Mouse (Mus musculus): Measurements from ENCODE around the gene Tor1a. TPM values are rescaled to one million over a fixed set of nuclear protein-coding genes. Genes with fewer than 3 reads are reported as not detected.

The Tor1a gene
- polyA plus RNA-seq, 1 experiment from 2014 or later, result 69.1 TPM

DNA sequence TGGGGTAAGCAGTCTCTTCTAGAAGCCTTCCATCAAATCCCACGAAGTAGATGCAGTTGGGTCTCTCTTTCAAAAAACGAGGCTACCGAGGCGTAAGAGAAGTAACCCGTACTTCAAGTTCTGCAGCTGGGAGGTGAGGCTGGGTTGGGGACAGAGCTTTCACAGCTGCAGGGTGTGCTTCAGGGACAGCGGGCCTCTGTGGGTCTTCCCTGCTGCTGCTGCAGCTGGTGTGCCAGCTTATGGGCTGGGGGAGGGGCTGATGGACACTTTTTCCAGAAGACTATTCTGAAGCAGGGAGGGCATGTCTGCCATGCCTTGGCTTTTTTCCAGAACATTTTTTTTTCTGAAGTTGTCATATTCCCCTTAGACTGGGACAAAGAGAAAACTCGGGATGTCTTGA lies 15.3 kb upstream of the Tor1a start:
- 0 out of 2 replicates have a peak, but pooled peaks cover 8% of the 10 kb centered on the region for H3K4me1 ChIP-seq (replicated peaks; ENCODE audit: insufficient read depth, low read length)
- 33% methylated on average over 7 of the region's 7 CpGs for WGBS
- H3K9me3 ChIP-seq (replicated peaks; ENCODE audit: low read length), result no peaks in the 10 kb centered on the region
- no peak for DNase-seq (ENCODE audit: low spot score)
- H3K27ac ChIP-seq, result no peak overlapping the region
- H3K4me2 ChIP-seq (ENCODE audit: low read length), result peak overlapping the region; percentile 75
- peak overlapping the region; percentile 57; the same call in 1 of the 2 replicates for H3K9ac ChIP-seq (ENCODE audit: low read depth, low read length)
- H3K36me3 ChIP-seq (ENCODE audit: insufficient read depth, low read length), result peaks cover 14% of the 10 kb centered on the region; the same call in 1 of the 2 replicates
- H3K4me3 ChIP-seq (replicated peaks; ENCODE audit: low read depth, low read length), result peak overlapping the region; percentile 81
- ATAC-seq (replicated peaks; ENCODE audit: low FRiP score, low read depth), result no peak
- TF ChIP-seq CTCF (IDR thresholded peaks at IDR 0.05; ENCODE audit: low read depth), result no peak
- H3K27me3 ChIP-seq (ENCODE audit: insufficient read depth, low read length), result no peaks in the 10 kb centered on the region

GRCm38 (mm10) chr2:30981790-30982513 lies 14.2 kb upstream of the Tor1a start, which contains the start of the genes BC005624 and Usp20:
BC005624 (minus strand) TSS chr2:30982201.
Usp20 (plus strand) TSS chr2:30982279.
- Histone ChIP-seq H3K27ac (peak within 1 kb of the TSS; percentile 32; the same call in 1 of the 2 replicates), H3K9ac (ENCODE audit: low read depth, low read length) (peak within 1 kb of the TSS; percentile 70), H3K4me3 (replicated peaks; ENCODE audit: low read depth, low read length) (peak within 1 kb of the TSS; percentile 81), H3K27me3 (ENCODE audit: insufficient read depth, low read length) (no peaks in the 10 kb centered on the region), H3K4me2 (ENCODE audit: low read length) (peak within 1 kb of the TSS; percentile 75), H3K9me3 (replicated peaks; ENCODE audit: low read length) (no peaks in the 10 kb centered on the region), H3K4me1 (replicated peaks; ENCODE audit: insufficient read depth, low read length) (0 out of 2 replicates have a peak, but pooled peaks cover 8% of the 10 kb centered on the region), H3K36me3 (ENCODE audit: insufficient read depth, low read length) (peaks cover 22% of the 10 kb centered on the region)
- ATAC-seq (replicated peaks; ENCODE audit: low FRiP score, low read depth) (peak; percentile 97), DNase-seq (ENCODE audit: low spot score) (peak; percentile 99)
- WGBS, result under 1% methylated on average over 66 of the region's 66 CpGs
- TF ChIP-seq CTCF (IDR thresholded peaks at IDR 0.05; ENCODE audit: low read depth), result peak; percentile 45; the same call in 1 of the 2 replicates

GRCm38 (mm10) chr2:30966826-30967225 lies 907 bp downstream of the Tor1a start:
- Histone ChIP-seq H3K9me3 (replicated peaks; ENCODE audit: low read length) (no peaks in the 10 kb centered on the region), H3K4me3 (replicated peaks; ENCODE audit: low read depth, low read length) (peak overlapping the region; percentile 99), H3K4me2 (ENCODE audit: low read length) (peak overlapping the region; percentile 74), H3K27me3 (ENCODE audit: insufficient read depth, low read length) (no peaks in the 10 kb centered on the region), H3K36me3 (ENCODE audit: insufficient read depth, low read length) (peaks cover 19% of the 10 kb centered on the region), H3K27ac (no peak overlapping the region), H3K9ac (ENCODE audit: low read depth, low read length) (peak overlapping the region; percentile 94), H3K4me1 (replicated peaks; ENCODE audit: insufficient read depth, low read length) (peaks cover 10% of the 10 kb centered on the region)
- DNase-seq (ENCODE audit: low spot score), result no peak
- 0 out of 2 replicates have a peak, but pooled peaks have one; percentile 16 for ATAC-seq (replicated peaks; ENCODE audit: low FRiP score, low read depth)
- 6% methylated on average over 16 of the region's 16 CpGs for WGBS
- TF ChIP-seq CTCF (IDR thresholded peaks at IDR 0.05; ENCODE audit: low read depth), result no peak

DNA sequence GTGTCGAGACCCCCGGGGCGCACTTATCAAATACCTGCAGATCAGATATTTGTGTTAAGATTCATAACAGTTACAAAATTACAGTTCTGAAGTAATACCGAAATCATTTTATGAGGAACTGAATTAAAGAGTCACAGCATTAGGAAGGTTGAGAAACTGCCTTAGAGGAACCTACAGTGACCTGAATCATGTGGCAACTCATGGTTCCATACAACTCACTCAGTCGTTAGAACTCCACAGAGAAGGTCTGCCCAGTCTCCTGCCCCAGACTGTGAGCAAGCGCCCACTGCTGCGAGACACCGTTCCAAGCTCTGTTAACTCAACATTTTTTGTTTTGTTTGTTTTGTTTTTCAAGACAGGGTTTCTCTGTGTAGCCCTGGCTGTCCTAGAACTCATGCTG lies 2.1 kb downstream of the Tor1a start:
- Histone ChIP-seq H3K9ac (ENCODE audit: low read depth, low read length) (no peak overlapping the region), H3K4me1 (replicated peaks; ENCODE audit: insufficient read depth, low read length) (peaks cover 10% of the 10 kb centered on the region), H3K27me3 (ENCODE audit: insufficient read depth, low read length) (no peaks in the 10 kb centered on the region), H3K36me3 (ENCODE audit: insufficient read depth, low read length) (peaks cover 30% of the 10 kb centered on the region), H3K4me3 (replicated peaks; ENCODE audit: low read depth, low read length) (no peak overlapping the region), H3K4me2 (ENCODE audit: low read length) (no peak overlapping the region), H3K27ac (no peak overlapping the region), H3K9me3 (replicated peaks; ENCODE audit: low read length) (no peaks in the 10 kb centered on the region)
- TF ChIP-seq CTCF (IDR thresholded peaks at IDR 0.05; ENCODE audit: low read depth), result no peak
- WGBS, result 88% methylated on average over 8 of the region's 8 CpGs
- ATAC-seq (replicated peaks; ENCODE audit: low FRiP score, low read depth) (no peak), DNase-seq (ENCODE audit: low spot score) (no peak)

DNA sequence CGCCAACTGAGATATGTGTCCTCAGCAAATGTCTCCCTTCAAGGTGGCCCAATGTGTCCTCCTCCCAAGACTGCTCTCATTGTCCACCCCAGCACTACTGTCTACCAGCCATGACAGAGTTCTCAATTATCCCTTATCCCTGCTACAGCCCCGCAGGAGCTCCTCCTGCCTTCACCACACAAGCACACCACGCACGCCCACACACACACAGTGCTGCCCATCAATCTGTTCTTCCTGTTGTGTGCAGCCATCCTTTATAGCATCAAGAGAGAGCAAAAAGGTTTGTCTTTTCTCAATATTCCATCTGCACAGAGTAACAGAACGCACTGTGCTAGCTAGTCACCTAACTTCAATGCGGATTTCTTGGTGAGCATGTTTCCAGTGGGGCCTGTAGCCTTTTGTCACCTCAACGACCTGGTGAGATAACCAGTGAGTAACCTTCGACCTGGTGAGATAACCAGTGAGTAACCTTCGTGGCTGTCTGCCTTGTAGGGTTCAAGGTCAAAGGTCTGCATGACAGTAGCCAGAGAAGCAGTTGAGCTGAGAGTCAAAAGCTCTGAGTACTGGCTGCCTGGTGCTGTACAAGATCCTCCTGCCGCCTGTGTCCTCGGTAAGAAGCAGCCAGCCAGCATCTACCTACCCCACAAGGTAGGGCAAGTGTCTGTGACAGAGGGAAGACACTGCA lies 5.0 kb downstream of the Tor1a start:
- Histone ChIP-seq H3K9ac (ENCODE audit: low read depth, low read length) (no peak overlapping the region), H3K4me1 (replicated peaks; ENCODE audit: insufficient read depth, low read length) (peaks cover 10% of the 10 kb centered on the region), H3K27ac (no peak overlapping the region), H3K4me2 (ENCODE audit: low read length) (no peak overlapping the region), H3K4me3 (replicated peaks; ENCODE audit: low read depth, low read length) (no peak overlapping the region), H3K9me3 (replicated peaks; ENCODE audit: low read length) (no peaks in the 10 kb centered on the region), H3K27me3 (ENCODE audit: insufficient read depth, low read length) (no peaks in the 10 kb centered on the region), H3K36me3 (ENCODE audit: insufficient read depth, low read length) (peaks cover 53% of the 10 kb centered on the region)
- 83% methylated on average over 11 of the region's 11 CpGs for WGBS
- TF ChIP-seq CTCF (IDR thresholded peaks at IDR 0.05; ENCODE audit: low read depth), result no peak
- DNase-seq (ENCODE audit: low spot score), result no peak
- ATAC-seq (replicated peaks; ENCODE audit: low FRiP score, low read depth), result no peak

GRCm38 (mm10) chr2:30959856-30960255 lies 7.9 kb downstream of the Tor1a start:
- H3K9me3 ChIP-seq (replicated peaks; ENCODE audit: low read length), result no peaks in the 10 kb centered on the region
- 42% methylated on average over 5 of the region's 5 CpGs for WGBS
- H3K27ac ChIP-seq, result no peak overlapping the region
- H3K9ac ChIP-seq (ENCODE audit: low read depth, low read length), result no peak overlapping the region
- TF ChIP-seq CTCF (IDR thresholded peaks at IDR 0.05; ENCODE audit: low read depth), result no peak
- ATAC-seq (replicated peaks; ENCODE audit: low FRiP score, low read depth) (no peak), DNase-seq (ENCODE audit: low spot score) (no peak)
- no peaks in the 10 kb centered on the region for H3K27me3 ChIP-seq (ENCODE audit: insufficient read depth, low read length)
- no peak overlapping the region for H3K4me3 ChIP-seq (replicated peaks; ENCODE audit: low read depth, low read length)
- H3K4me2 ChIP-seq (ENCODE audit: low read length), result no peak overlapping the region
- H3K4me1 ChIP-seq (replicated peaks; ENCODE audit: insufficient read depth, low read length), result peaks cover under 1% of the 10 kb centered on the region; the same call in 1 of the 2 replicates
- peaks cover 72% of the 10 kb centered on the region for H3K36me3 ChIP-seq (ENCODE audit: insufficient read depth, low read length)
